Comparison of ENCODE assay signal across 8 mouse cellular contexts in the genomic region with DNA sequence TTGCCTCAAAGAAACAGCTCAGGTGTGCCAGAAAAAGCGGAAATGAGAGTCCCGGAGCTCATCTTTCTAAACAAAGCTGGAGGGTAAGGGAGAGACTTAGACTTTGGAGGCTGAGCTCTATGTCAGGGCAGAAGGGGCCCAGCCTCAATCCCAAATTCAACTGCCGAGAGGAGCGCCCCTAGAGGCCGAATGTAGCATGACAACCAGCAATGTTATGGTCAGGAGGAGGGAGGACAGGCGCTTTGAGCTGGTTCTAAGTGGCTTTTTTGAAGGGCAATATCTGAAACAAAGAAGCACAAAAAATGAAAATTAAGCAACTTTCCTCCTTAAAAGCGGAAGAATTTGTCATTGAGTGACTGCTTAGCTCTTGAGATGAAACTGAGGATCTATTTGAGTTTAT. TPM values are rescaled to one million over a fixed set of nuclear protein-coding genes. Genes with fewer than 3 reads are reported as not detected.
DNase-seq lines count a peak whose midpoint lies in the region; ATAC-seq and TF ChIP-seq lines count a peak whose summit lies in the region.
"Not testable (repeated sequence)": the region's sequence is repeated elsewhere in the genome, so short reads cannot be mapped to it uniquely, and the experiment has no call there.

No protein-coding gene starts in this region.

- ATAC-seq in forebrain, embryonic 11.5 days (replicated peaks; ENCODE audit: low FRiP score); hindbrain, embryonic 14.5 days (ENCODE audit: low FRiP score): not testable (repeated sequence)

- H3K4me2 ChIP-seq in forebrain, embryonic 11.5 days (ENCODE audit: low read depth, low read length, severe bottlenecking); hindbrain, embryonic 14.5 days (replicated peaks): not testable (repeated sequence)

- not testable (repeated sequence) for H3K4me3 ChIP-seq in forebrain, embryonic 11.5 days (ENCODE audit: low read depth, low read length); hindbrain, embryonic 14.5 days (replicated peaks; ENCODE audit: low read length); left cerebral cortex, adult 2 months

- intact Hi-C loops in left cerebral cortex, adult 2 months (cut with DNase I), result not testable (repeated sequence)

- DNase-seq in NIH3T3 (ENCODE audit: low read depth), result peak; percentile 62
- DNase-seq in c-Kit-positive CD71-positive TER-119-positive erythroid progenitor cells, embryonic 14.5 days (ENCODE audit: low spot score), result peak; percentile 12
- DNase-seq in forebrain, embryonic 11.5 days (ENCODE audit: low spot score), result peak; percentile 69
- peak; percentile 44 for DNase-seq in hindbrain, embryonic 14.5 days (ENCODE audit: low spot score)
- DNase-seq in left cerebral cortex, adult 2 months (ENCODE audit: extremely low spot score in 1 of 2, low spot score in 2 of 2), result not testable (repeated sequence)
- peak; percentile 52 for DNase-seq in mesoderm, embryonic 11.5 days (ENCODE audit: low read depth, low spot score)
- DNase-seq in spleen, adult 12 weeks (ENCODE audit: low spot score), result peak; percentile 11
- DNase-seq in urinary bladder, postnatal 14 days (ENCODE audit: low spot score), result peak; percentile 26

- H3K9ac ChIP-seq in forebrain, embryonic 11.5 days (ENCODE audit: low read length); hindbrain, embryonic 14.5 days: not testable (repeated sequence)

- not testable (repeated sequence) for H3K36me3 ChIP-seq in forebrain, embryonic 11.5 days (ENCODE audit: control insufficient read depth, insufficient read depth, low read length); hindbrain, embryonic 14.5 days (replicated peaks; ENCODE audit: control insufficient read depth, insufficient read depth)

- H3K27ac ChIP-seq in forebrain, embryonic 11.5 days (ENCODE audit: low read depth, low read length); hindbrain, embryonic 14.5 days; left cerebral cortex, adult 2 months: not testable (repeated sequence)

- not testable (repeated sequence) for H3K27me3 ChIP-seq in forebrain, embryonic 11.5 days (ENCODE audit: control insufficient read depth, insufficient read depth, low read length); hindbrain, embryonic 14.5 days (ENCODE audit: control insufficient read depth, insufficient read depth, low read length)

- WGBS in forebrain, embryonic 11.5 days, result 17% methylated on average over 5 of the region's 7 CpGs
- WGBS in hindbrain, embryonic 14.5 days, result 13% methylated on average over 5 of the region's 7 CpGs

- H3K9me3 ChIP-seq in forebrain, embryonic 11.5 days (ENCODE audit: control insufficient read depth, low read length); hindbrain, embryonic 14.5 days (ENCODE audit: control insufficient read depth, low read length): not testable (repeated sequence)

- TF ChIP-seq CTCF in left cerebral cortex, adult 2 months (IDR thresholded peaks at IDR 0.05), result peak; percentile 58

- not testable (repeated sequence) for H3K4me1 ChIP-seq in forebrain, embryonic 11.5 days (replicated peaks; ENCODE audit: control insufficient read depth, insufficient read depth, low read length); hindbrain, embryonic 14.5 days (replicated peaks; ENCODE audit: control insufficient read depth, insufficient read depth, low read length)

RNA-seq across cellular contexts. Expression of gene Ly6c2, which starts 7.0 kb away (rescaled TPM):
- polyA plus RNA-seq in forebrain, embryonic 11.5 days (2014; fragmentation: Nextera tagmentation; extraction: Ambion mirVana), result not detected in 2 replicates
- 0.39 TPM in 1 of 2 replicates, not detected in the other for polyA plus RNA-seq in hindbrain, embryonic 14.5 days (2014; fragmentation: Nextera tagmentation; extraction: Ambion mirVana)
- total RNA-seq in left cerebral cortex, adult 2 months (2021), result 1 to 10 TPM; 4.2 to 5.1 TPM

RNA-seq across cellular contexts. Expression of gene Ly6g, which starts 36.3 kb away (rescaled TPM):
- not detected in 2 replicates for polyA plus RNA-seq in forebrain, embryonic 11.5 days (2014; fragmentation: Nextera tagmentation; extraction: Ambion mirVana)
- polyA plus RNA-seq in hindbrain, embryonic 14.5 days (2014; fragmentation: Nextera tagmentation; extraction: Ambion mirVana), result not detected in 2 replicates
- not detected for total RNA-seq in left cerebral cortex, adult 2 months (2021)
